Mouse (Mus musculus) embryo, embryonic 11 days (tissue): ENCODE measurements around the gene Zmiz1.

Experiments used
- DNase-seq: peaks from one replicate; pipeline ENCODE4 v3.0.0-alpha.2; 2015

The Zmiz1 gene

DNA sequence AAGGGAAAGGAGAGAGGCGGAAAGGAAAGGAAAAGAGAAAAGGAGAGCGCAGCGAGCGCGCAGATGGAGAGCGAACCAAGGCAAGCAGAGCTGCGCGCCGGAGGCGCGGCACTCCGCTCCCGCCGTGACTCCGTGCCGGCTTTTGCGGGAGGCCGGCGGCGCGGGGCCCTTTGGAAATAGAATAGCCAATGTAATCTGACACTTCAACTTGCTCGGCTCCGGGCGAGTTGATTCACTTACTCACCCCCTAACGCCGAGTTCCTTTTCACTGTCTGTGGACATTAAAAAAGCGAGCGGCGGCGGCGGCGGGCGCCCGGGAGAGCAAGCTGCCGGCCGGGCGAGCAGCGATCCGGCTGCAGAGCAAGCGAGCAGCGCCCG is at the start of gene Zmiz1:
Gene Zmiz1, plus strand, starts transcription at position 170 of the 378 bp plus-strand sequence.
- DNase-seq, result peak; percentile 96

DNA sequence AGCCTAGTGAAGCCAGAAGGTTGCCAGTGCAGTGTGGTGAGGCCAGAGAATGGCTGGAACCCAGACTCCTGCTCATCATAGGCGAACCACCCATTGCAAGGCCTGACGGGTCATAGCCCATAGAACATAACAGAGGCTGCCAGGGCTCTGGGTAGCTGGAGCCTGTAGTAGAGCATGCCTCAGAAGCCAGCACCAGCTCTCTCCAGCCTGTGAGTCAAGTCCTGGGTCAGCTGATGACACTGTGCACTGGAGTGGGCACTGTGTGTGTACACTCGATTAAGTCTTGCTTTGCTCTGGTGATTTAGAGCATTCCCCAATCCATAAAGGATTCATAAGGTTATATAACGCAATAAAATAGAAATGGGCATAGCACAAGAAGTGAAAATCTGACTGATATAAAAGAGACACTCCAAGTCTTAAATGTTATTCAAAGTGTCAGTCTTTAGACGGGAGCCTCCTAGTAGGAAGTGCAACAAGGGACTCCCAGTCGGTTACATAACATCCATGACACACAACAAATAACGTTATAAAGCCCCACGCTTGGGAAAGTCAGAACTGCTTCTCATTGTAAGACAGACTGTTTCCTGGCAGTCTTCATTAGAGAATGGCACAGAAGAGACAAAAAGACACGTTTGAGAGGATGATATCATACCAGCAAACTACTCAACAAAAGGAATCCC is 47.0 kb upstream of the Zmiz1 start:
- DNase-seq, result no peak

DNA sequence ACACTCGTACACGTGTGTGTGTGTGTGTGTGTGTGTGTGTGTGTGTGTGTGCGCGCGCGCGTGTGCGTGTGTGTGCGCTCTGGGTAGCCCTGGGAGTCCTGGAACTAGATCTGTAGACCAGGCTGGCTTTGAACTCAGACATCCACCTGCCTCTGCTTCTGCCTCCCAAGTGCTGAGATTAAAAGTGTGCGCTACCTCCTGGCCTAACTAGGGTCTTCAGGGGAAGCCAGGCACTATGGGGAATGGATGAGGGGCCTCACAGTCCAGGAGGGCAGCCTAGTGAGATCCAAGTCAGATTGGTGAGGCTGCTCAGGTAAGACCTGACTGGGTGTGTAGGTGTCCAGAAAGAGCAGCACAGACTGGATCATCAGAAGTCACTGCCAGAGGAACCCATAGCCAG is 46.2 kb upstream of the Zmiz1 start:
- DNase-seq, result no peak

DNA sequence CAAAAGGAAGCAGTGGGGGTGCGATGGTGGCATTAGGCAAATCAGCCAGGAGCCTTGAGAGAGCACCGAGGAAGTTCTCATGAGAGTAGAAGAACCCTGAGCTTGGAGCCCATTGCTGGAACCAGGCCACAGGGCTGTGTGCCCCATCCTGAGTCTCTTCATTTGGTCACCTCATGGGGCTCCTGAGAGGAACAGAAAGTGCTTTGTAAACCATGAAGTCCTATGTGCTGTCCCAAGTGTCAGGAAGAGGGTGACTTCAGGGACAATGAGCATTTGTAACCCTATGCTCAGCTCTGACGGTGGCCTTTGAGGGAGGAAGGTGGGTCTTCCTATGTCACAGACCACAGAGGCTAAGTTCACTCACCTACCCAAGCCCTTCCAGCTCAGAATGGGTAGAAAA is 45.5 kb upstream of the Zmiz1 start:
- DNase-seq, result no peak

DNA sequence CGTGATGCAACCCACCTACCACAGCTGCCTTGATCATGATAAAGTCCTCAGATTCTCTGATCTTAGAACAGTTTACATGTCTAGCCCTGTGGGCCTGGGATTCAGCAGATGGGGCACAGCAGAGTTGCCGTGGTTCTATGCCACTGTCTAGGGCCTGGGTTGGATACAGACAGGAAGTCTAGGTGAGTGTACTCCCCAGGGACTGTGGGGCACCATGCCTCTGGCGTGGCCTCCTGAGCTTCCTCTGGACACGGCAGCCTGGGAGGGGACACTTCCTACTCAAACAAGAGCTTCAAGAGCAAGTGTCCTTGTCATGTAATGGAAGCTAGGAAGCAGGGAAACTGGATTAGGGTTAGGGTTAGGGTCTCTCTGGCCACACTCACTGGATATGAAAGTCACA is 44.9 kb upstream of the Zmiz1 start:
- no peak for DNase-seq

DNA sequence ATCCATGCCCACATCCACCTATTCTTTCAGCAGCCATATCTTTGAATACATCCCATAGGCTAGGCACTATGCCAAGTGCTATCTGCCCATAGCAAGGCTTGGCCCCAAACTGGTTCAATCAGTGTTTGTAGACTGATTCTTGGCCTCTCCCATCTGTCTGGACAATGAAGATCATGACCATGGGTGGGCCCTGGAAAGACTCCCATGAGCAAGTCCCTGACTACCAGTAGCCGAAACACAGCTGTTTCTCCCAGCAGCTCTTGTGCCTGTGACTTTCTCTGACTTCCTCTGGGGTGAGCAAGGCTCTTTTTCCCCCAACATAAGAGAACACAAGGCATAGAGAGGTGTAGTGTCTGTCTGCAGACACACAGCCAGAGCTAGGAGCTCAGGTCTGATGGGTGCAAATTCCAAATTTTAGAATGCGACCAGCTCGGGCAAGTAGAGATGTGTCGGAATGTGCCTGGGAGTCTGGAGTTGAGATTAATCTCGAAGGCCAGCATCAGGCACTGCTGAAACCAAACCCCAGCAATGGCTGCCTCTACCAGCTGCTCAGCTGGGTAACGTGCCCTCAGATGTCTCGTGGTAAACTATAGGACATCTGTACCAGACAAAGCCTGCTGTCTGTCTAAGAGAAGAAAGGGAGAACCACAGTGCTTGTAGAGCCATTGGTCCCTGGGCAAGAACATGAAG is 38.8 kb upstream of the Zmiz1 start:
- no peak for DNase-seq

DNA sequence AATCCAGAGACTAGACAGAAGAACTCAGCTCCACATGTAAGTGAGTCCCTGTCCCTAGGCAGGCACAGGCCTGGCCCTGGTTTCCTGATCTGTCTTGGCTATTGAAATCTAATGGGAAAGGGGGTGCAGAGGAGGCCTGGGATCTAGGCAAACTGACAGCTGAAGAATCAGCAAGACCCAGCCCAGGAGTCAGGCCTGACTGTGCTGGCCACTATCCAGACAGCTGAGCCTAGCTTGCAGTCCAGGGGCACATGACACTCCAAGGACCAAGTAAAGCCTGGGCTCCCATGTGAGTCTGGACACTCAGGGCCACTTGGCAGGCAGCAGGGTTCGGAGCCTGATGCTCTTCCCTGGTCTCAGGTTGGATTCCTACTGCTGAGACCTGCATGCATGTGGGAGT is 38.0 kb upstream of the Zmiz1 start:
- DNase-seq, result no peak

DNA sequence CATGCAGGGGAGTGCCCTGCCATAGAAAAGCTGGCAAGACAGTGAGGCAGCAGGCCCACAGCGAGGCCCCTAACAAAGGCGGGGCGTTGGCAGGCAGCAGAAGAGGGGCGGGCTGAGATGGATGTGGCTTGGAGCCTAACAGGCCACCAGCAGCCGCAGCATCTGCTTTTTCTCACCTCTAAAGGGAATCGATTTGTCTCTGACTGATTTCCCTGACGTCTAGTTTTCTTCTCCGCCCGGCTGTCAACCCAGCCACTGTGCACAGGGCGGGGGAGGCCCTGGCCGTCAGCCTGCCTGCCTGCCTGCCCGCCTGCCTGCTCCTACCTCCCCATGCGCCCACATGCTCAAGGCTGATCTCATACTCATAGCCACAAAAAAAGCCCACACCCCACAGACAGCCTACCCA is 37.4 kb upstream of the Zmiz1 start:
- peak; percentile 53 for DNase-seq

DNA sequence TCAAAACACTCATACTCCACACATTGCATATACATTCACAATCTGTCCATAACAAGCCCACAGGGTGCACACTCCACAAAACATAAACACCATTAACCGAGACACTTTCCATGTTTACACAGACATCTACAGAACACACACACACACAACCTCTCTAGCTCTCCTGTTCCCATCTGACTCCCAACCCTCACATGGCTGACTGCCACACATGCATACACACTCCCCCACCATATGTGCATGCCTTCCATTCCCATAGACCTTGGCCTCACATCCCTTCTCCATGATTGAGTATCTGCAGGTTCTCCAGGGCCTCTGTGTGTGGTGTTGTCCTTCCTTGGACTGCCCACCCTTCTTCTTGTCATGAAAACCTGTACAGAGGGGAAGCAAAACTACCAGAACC is 36.0 kb upstream of the Zmiz1 start:
- DNase-seq, result no peak

DNA sequence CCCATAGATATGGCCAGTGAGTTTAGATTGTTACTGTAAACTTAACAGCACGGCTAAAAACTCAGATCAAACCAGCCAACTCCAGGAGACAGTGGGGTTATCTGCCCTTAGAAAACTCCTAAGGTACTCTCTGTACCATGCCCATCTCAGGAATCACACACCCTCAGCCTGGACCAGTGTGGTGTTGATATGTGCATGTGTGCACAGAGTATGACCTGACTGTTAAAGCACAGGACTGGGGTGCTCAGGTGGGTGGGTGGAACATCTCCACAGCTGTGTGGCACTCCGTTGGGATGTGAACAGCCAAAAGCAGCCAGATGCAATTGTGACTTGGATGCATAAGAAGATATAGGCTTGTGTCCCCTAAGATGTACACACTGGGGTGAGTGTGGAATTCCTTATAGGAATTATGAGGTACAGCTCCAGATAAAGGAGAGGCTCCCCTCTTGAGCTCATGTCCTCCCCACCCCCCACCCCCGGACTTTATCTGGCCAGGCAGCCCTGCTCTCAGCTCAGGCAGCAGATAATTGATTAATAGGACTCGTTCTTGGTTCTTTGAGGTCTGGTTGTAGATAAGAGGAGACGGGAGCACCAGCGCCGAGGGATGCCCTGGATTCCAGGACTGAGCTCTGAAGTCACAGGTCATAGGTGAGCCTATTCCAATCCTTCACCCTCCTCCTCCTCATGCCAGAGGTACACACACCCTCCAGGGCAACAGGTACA is 35.1 kb upstream of the Zmiz1 start:
- DNase-seq, result no peak

DNA sequence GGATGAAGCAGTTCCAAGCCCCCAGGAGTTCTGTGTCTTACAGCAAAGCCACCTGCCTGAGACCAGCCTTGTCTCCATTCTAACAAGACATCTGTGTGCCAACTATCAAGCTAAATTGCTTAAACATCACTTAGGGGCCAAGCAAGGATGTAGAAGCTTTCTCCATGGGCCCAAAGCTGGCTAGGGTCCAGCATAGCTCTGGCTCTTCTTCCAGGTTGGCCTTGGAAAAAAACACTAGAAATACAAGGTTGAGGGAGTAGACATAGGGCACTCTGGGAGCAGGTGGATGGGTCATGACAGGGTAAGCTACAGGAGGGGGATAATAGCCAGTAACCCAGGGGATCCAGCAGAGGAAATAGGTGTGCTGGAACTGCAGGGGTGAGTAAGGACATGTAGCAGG is 20.7 kb upstream of the Zmiz1 start:
- DNase-seq, result no peak

DNA sequence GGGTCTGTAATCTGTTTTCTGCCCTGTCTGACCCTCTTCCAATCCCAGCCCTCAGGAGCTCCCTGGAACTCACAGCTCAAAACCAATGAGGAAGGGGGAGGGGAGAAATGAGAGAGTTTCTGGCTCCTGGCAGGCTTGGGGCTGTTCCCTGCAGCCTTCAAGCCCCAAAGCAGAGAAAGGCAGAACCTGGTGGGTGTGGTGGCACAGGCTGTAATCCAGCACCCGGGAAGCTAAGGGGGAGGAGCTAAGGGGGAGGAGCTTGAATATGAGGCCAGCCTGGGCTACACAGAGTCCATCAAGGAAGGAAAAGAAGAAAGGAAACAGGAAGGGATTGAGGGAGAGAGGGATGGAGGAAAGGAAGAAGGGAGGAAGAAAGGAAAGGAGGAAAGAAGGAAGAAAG is 18.9 kb upstream of the Zmiz1 start:
- DNase-seq, result no peak

DNA sequence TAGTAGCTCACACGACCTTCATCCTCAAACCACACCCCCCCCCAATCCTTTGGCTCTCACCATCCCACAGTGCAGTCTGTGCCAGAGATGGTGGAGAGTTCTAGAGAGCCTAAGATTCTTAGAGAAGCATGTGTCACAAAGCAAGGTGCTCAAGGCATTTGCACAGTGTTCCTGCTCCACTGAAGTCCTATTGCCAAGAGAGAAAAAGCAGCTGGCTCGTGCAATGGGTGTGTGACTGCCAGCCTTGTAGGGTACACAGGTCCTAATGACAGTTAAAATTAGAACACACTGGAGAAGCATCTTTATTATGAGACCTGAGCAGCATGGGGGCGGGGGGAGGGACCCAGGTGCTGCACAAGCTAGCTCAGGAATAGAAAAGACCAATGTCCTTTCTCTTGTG is 18.2 kb upstream of the Zmiz1 start:
- no peak for DNase-seq

DNA sequence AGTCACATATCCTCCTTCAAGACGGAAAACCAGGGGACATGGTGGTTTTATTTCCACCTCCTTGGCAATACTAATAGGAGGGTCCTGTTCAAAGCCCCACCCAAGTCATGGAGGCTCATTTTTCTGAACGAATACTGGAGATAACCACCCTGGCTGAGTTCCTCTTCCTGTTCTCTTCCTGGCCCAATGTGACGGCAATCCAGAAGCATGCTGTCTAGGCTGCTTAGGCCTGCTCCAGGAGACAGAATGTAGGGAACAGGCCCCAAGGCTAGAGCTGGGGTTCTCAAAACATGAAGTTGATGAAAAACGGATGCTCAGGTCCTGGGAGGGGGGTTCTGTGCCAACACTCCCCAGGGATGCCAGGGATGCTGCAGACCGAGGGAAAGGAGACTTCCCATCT is 17.5 kb upstream of the Zmiz1 start:
- no peak for DNase-seq

DNA sequence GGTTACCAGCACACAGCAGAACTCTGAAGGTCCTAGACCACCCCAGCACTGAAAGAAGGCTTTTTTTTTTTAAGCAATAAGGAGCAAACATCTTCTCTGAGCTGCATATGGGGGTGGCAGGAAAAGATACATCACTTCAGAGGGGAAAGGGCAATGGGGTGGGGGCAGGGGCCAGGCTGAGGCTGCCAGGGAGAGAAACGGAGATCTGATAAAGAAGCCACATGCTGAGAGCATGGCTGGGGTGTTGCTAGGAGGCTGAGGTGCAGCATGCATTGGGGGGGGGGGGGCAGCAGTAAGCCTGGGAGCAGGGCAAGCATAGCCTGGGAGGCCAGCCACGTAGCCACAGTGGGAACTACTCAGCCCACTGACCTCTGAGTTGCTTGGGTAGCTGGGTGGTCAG is 16.3 kb upstream of the Zmiz1 start:
- DNase-seq, result no peak

DNA sequence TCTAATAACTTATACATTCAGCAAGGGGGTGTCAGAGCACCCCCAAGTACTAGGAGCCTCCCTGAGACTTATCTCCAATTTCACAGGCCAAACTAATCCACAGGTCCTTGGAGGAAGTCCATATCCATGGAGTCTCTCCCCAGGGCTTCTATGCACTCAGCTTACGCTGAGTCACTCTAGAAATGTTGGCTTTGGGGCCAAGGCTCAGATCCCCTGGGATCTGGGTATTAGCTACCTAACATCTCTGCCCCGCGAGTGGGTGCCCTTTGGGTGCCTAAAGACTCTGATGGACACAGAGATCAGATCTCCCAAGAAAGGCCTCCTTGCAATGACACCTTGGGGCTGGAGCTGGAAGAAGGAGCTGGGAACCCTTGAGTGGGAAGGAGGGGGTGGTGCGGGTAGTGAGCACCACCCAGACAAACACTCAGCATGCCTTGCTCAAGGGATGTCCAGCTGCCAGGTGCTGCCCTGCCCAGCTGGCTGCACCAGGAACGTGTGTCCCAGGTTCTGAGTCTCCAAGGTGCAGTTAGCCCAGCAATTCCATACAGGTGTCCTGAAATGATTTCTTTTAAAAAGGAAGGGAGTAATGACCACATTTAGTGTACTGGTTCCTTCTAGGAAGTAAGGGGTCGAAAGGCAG is 11.7 kb upstream of the Zmiz1 start:
- no peak for DNase-seq

DNA sequence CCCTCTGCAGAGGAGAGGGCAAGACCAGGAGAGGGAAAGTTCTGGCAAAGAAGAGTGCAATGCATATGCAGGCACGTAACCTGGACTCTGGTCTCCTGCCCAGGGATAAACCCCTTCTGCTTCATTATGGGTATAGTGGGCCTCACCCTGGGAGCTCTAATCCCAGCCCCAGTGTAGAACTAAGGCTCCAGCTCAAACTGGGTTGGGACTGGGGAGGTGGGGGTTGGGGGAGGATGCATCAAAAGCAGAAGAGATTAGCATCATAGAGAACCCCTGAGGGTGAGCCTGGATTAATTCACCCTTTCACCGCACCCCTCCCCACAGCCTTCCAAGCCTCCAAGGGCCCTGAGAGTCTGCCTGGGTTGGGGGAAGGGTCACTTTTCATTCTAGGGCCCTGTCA is 10.5 kb upstream of the Zmiz1 start:
- no peak for DNase-seq

DNA sequence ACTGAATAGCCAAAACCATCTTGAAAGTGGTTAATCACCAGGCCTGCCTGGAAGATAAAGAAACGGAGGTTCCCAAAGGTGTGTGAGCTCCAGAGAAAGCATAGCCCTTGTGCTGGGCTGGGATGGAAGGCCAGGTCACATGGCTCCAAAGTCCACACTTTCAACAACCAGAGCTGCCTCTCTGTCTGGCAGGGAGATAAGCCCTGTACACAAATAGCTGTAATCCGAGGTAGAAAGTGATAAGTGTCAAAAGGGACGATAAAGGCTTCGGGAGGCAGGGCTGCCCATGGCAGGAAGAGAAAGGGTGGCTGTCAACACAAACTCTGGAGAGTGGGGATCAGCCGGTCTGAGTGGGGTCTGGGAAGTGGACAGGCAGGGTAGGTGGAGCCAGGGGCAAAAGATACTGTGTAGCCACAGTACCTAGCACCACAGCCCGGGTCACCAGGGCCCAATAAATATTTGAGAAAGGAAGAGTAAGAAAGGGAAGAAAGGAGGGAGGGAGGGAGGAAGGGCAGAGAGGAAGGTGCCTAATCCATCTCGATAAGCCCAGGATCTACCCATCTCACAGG is 7.8 kb upstream of the Zmiz1 start:
- no peak for DNase-seq

DNA sequence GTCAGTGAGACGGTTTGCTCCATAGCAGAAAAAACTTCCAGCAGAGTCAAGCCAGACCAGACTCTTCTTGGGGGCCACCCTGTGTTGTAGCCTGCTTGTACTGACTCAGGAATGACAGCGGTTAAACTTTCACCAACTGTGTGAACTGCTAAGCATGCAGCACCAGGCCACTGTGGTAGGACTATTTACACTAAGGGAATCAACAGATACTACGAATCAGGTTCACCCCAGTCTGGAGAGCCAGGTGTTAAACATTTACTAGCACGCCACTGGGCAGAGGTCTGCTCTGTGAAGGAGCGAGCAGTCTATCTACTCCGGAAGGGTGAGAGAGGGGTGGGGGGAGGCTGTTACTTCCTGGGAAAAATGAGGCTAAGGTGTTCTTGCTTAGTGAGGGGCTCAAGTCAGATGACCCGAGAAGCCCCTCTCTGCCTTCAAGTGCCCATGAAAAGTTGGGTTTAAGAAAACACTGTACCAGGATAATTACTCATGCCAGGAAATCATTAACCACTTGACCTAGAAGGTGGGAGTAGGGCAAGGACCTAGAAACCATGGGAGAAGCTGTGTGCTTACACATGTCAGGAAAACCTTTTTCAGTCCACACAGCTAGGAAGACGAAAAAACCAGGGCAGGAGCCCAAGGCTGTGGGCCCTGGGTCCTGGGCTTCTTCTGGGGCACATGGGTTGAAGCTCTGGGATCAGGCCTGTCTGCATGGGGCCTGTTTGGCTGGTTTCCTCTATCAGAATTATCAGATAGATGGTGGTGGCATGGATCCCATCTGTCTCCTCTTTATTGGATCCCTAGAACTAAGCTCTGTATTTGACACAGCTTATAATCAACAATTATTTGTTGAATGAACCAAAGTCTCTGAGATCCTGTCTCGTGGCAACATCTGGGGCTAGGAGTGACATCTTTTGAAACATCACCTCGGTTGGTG is 7.0 kb upstream of the Zmiz1 start:
- DNase-seq, result no peak

DNA sequence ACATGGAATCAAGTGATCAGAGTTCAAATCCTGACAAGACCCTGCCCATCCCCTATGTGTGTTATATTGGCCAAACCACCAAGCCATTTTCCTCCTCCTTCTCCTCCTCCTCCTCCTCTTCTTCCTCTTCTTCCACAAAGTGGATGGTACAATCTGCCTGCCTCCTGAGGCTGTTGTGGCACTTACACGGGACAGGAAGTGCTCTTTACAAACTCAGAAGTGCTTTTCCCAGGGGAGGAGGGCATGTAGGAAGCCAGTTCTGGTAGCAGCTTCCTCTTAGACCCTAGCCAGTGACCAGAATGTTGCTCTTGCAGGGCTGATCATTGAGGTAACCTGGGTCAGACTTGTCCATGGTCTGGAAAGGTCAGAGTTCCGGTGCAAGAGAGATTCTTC is 6.4 kb upstream of the Zmiz1 start:
- no peak for DNase-seq

DNA sequence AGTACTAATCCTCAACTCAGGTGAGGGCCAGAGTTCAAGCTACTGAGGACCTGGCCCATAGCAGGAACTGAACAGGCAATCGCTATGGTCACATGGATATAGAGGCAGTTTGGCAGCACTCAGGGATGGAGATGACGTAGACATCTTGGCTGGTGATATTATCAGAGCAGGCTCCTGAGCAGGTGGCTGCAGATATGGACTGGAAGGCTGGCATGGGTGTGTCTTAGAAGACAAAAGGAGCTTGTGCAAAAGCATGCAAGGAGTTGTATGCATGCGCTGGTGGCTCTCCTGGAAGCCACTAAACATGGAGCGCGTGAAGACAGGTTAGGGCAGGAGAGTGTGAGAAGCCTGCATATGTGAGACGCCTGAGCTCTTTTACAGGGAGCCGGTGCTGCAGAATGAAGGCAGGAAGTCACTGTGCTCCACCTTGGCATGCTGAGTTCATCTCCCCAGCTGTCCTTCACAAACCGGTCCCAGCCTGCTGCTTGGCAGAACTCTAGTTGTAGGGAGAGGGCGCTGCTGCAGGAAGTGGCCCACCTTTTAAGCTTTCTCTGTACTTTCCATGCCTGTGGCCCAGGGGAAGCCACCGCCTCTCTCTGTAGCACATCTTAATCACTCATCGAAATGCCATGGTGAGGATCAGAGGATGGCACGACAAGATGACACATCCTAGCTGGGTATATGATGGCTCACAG is 4.8 kb upstream of the Zmiz1 start:
- DNase-seq, result no peak
